Mouse (Mus musculus) CH12F3 (cell line): Measurements from ENCODE around the gene Eng.

Experiments used
- in situ Hi-C: fragments of 300-500 bp; cut with MboI; formaldehyde crosslinking; loops from 2 replicates; pipeline ENCODE4 v1.14.3; 2020; ENCODE audit warnings: low sequenced_read_pairs

Eng gene

GRCm38 (mm10) chr2:32646379-32647056, at the start of gene Eng:
TSS of gene Eng (plus strand) at chr2:32646595.
- in situ Hi-C loops, result no loop called here

- in situ Hi-C loops, result no loop called here
Measured at GRCm38 (mm10) chr2:32596725-32597124, 49.7 kb upstream of the Eng start.

GRCm38 (mm10) chr2:32597248-32597647, 49.1 kb upstream of the Eng start:
- in situ Hi-C loops, result no loop called here

GRCm38 (mm10) chr2:32597699-32598098, 48.7 kb upstream of the Eng start:
- in situ Hi-C loops, result no loop called here

GRCm38 (mm10) chr2:32598506-32598905, 47.9 kb upstream of the Eng start:
- in situ Hi-C loops, result no loop called here

GRCm38 (mm10) chr2:32599409-32599808, 47.0 kb upstream of the Eng start, which contains the start of gene St6galnac6:
TSS of gene St6galnac6 (plus strand) at chr2:32599709.
- in situ Hi-C loops, result no loop called here

- in situ Hi-C loops, result no loop called here
Measured at GRCm38 (mm10) chr2:32601417-32602065, 44.9 kb upstream of the Eng start.

- in situ Hi-C loops, result no loop called here
Measured at GRCm38 (mm10) chr2:32602600-32603054, 43.8 kb upstream of the Eng start.

GRCm38 (mm10) chr2:32604631-32605030, 41.8 kb upstream of the Eng start:
- in situ Hi-C loops, result no loop called here

- in situ Hi-C loops, result no loop called here
Measured at GRCm38 (mm10) chr2:32606161-32607142, 39.9 kb upstream of the Eng start.

- in situ Hi-C loops, result no loop called here
Measured at GRCm38 (mm10) chr2:32607262-32607947, 39.0 kb upstream of the Eng start.

- in situ Hi-C loops, result no loop called here
Measured at GRCm38 (mm10) chr2:32608141-32608777, 38.1 kb upstream of the Eng start.

GRCm38 (mm10) chr2:32608778-32609435, 37.5 kb upstream of the Eng start:
- in situ Hi-C loops, result no loop called here

- in situ Hi-C loops, result no loop called here
Measured at GRCm38 (mm10) chr2:32610610-32611229, 35.7 kb upstream of the Eng start.

GRCm38 (mm10) chr2:32612274-32612673, 34.1 kb upstream of the Eng start:
- in situ Hi-C loops, result no loop called here

GRCm38 (mm10) chr2:32617109-32617508, 29.3 kb upstream of the Eng start:
- in situ Hi-C loops, result no loop called here

- in situ Hi-C loops, result no loop called here
Measured at GRCm38 (mm10) chr2:32617601-32618000, 28.8 kb upstream of the Eng start.

- in situ Hi-C loops, result no loop called here
Measured at GRCm38 (mm10) chr2:32618051-32618450, 28.3 kb upstream of the Eng start.
